Mouse (Mus musculus) heart, embryonic 11.5 days (tissue): ENCODE results near the gene Traf4. TPM values are rescaled to one million over a fixed set of nuclear protein-coding genes. Genes with fewer than 3 reads are reported as not detected.

Source experiments
- ATAC-seq: fragments of 200-750 bp; cut with Nextera tagmentation; replicated peaks from 2 replicates; pipeline ENCODE4 v1.8.0; 2017; ENCODE audit warnings: moderate library complexity; ENCODE audit not compliant: insufficient number of reproducible peaks, low FRiP score, low TSS enrichment
- H3K27ac ChIP-seq: fragments of 300-500 bp; sonication (generic); 2 replicates; pipeline ENCODE4 v1.5.1; 2014; ENCODE audit warnings: mild to moderate bottlenecking, low read depth, low read length
- H3K27me3 ChIP-seq: fragments of 300-500 bp; sonication (generic); 2 replicates; pipeline ENCODE4 v1.6.1; 2014; ENCODE audit warnings: mild to moderate bottlenecking, low read length, mixed read lengths; ENCODE audit not compliant: control insufficient read depth, insufficient read depth
- H3K36me3 ChIP-seq: fragments of 300-500 bp; sonication (generic); 2 replicates; pipeline ENCODE4 v1.6.1; 2014; ENCODE audit warnings: mild to moderate bottlenecking, low read length, moderate library complexity, mixed read lengths; ENCODE audit not compliant: control insufficient read depth, insufficient read depth
- H3K4me1 ChIP-seq: fragments of 300-500 bp; sonication (generic); 2 replicates; pipeline ENCODE4 v1.6.1; 2014; ENCODE audit warnings: low read length; ENCODE audit not compliant: control insufficient read depth, insufficient read depth
- H3K4me2 ChIP-seq: fragments of 300-500 bp; sonication (generic); 2 replicates; pipeline ENCODE4 v1.6.1; 2014; ENCODE audit warnings: mild to moderate bottlenecking, moderate library complexity
- H3K4me3 ChIP-seq: fragments of 300-500 bp; sonication (generic); 2 replicates; pipeline ENCODE4 v1.5.1; 2014; ENCODE audit warnings: low read depth, low read length
- H3K9ac ChIP-seq: fragments of 300-500 bp; sonication (generic); 2 replicates; pipeline ENCODE4 v1.6.1; 2014; ENCODE audit warnings: mild to moderate bottlenecking, low read depth, low read length, moderate library complexity
- H3K9me3 ChIP-seq: fragments of 300-500 bp; sonication (generic); replicated peaks from 2 replicates; pipeline ENCODE4 v1.6.1; 2016; ENCODE audit warnings: low read length; ENCODE audit not compliant: control insufficient read depth
- WGBS: fragments of 180-500 bp; shearing (Covaris S2); extraction: QIAGEN DNeasy Blood & Tissue Kit; methylation state at CpG from one replicate; pipeline ENCODE4 v1.1.7; 2014; ENCODE audit not compliant: insufficient replicate concordance; 5-methylcytosine and 5-hydroxymethylcytosine counted together
- polyA plus RNA-seq: library from polyadenylated mRNA; unstranded; fragments of >200 nt; fragmentation: Nextera tagmentation; extraction: Ambion mirVana; gene quantifications from 2 replicates; pipeline ENCODE4 v1.2.1, GENCODE M21; 2014

Traf4 gene
- polyA plus RNA-seq, 1 experiment from 2014 or later: 34.2 TPM

- Histone ChIP-seq H3K4me3 (no peak overlapping the region), H3K9me3 (no peaks in the 10 kb centered on the region), H3K27ac (no peak overlapping the region), H3K4me1 (peaks cover 14% of the 10 kb centered on the region), H3K27me3 (no peaks in the 10 kb centered on the region), H3K36me3 (no peaks in the 10 kb centered on the region), H3K9ac (no peak overlapping the region), H3K4me2 (no peak overlapping the region)
- no peak for ATAC-seq
- WGBS: 71% methylated on average over 8 of the region's 8 CpGs
Measured at GRCm38 (mm10) chr11:78129458-78129857, 35.9 kb downstream of the Traf4 start.

GRCm38 (mm10) chr11:78126739-78127138 is 38.6 kb downstream of the Traf4 start:
- ATAC-seq: no peak
- H3K4me2 ChIP-seq: no peak overlapping the region
- H3K27ac ChIP-seq: no peak overlapping the region
- H3K9me3 ChIP-seq: no peaks in the 10 kb centered on the region
- H3K4me1 ChIP-seq: peaks cover 9% of the 10 kb centered on the region; the same call in 1 of the 2 replicates
- no peak overlapping the region for H3K9ac ChIP-seq
- H3K27me3 ChIP-seq: no peaks in the 10 kb centered on the region
- no peaks in the 10 kb centered on the region for H3K36me3 ChIP-seq
- no peak overlapping the region for H3K4me3 ChIP-seq
- WGBS: 86% methylated on average over 4 of the region's 4 CpGs

GRCm38 (mm10) chr11:78125691-78126090 is 39.7 kb downstream of the Traf4 start:
- no peak for ATAC-seq
- Histone ChIP-seq H3K27me3 (no peaks in the 10 kb centered on the region), H3K27ac (no peak overlapping the region), H3K4me1 (peaks cover 12% of the 10 kb centered on the region; the same call in 1 of the 2 replicates), H3K4me3 (no peak overlapping the region), H3K9me3 (no peaks in the 10 kb centered on the region), H3K36me3 (no peaks in the 10 kb centered on the region), H3K4me2 (no peak overlapping the region), H3K9ac (no peak overlapping the region)
- 77% methylated on average over 6 of the region's 6 CpGs for WGBS

- Histone ChIP-seq H3K27ac (no peak overlapping the region), H3K9me3 (no peaks in the 10 kb centered on the region), H3K27me3 (no peaks in the 10 kb centered on the region), H3K4me1 (peaks cover 24% of the 10 kb centered on the region), H3K4me3 (no peak overlapping the region), H3K9ac (no peak overlapping the region), H3K4me2 (no peak overlapping the region), H3K36me3 (no peaks in the 10 kb centered on the region; the same call in 1 of the 2 replicates)
- no peak for ATAC-seq
Measured at GRCm38 (mm10) chr11:78123782-78124181, 41.6 kb downstream of the Traf4 start.

GRCm38 (mm10) chr11:78122815-78123214 is 42.6 kb downstream of the Traf4 start:
- Histone ChIP-seq H3K9ac (no peak overlapping the region), H3K4me3 (no peak overlapping the region), H3K9me3 (no peaks in the 10 kb centered on the region), H3K4me1 (peaks cover 30% of the 10 kb centered on the region), H3K4me2 (no peak overlapping the region), H3K36me3 (no peaks in the 10 kb centered on the region; the same call in 1 of the 2 replicates), H3K27me3 (no peaks in the 10 kb centered on the region), H3K27ac (no peak overlapping the region)
- 73% methylated on average over 4 of the region's 4 CpGs for WGBS
- no peak for ATAC-seq

- H3K4me2 ChIP-seq: no peak overlapping the region
- no peak overlapping the region for H3K27ac ChIP-seq
- no peak for ATAC-seq
- H3K4me1 ChIP-seq: peaks cover 34% of the 10 kb centered on the region
- no peaks in the 10 kb centered on the region; the same call in 1 of the 2 replicates for H3K36me3 ChIP-seq
- H3K9ac ChIP-seq: no peak overlapping the region
- H3K9me3 ChIP-seq: no peaks in the 10 kb centered on the region
- H3K4me3 ChIP-seq: no peak overlapping the region
- no peaks in the 10 kb centered on the region for H3K27me3 ChIP-seq
- WGBS: 63% methylated on average over 5 of the region's 5 CpGs
Measured at GRCm38 (mm10) chr11:78121176-78121575, 44.2 kb downstream of the Traf4 start.

- no peak for ATAC-seq
- H3K4me3 ChIP-seq: no peak overlapping the region
- no peak overlapping the region for H3K4me2 ChIP-seq
- H3K27ac ChIP-seq: no peak overlapping the region
- WGBS: 63% methylated on average over 8 of the region's 8 CpGs
- H3K27me3 ChIP-seq: no peaks in the 10 kb centered on the region
- no peaks in the 10 kb centered on the region for H3K9me3 ChIP-seq
- no peak overlapping the region for H3K9ac ChIP-seq
- peaks cover 40% of the 10 kb centered on the region for H3K4me1 ChIP-seq
- no peaks in the 10 kb centered on the region; the same call in 1 of the 2 replicates for H3K36me3 ChIP-seq
Measured at GRCm38 (mm10) chr11:78119898-78120297, 45.5 kb downstream of the Traf4 start.

- no peak for ATAC-seq
- H3K4me1 ChIP-seq: peaks cover 49% of the 10 kb centered on the region
- H3K4me3 ChIP-seq: no peak overlapping the region
- H3K4me2 ChIP-seq: no peak overlapping the region
- H3K9ac ChIP-seq: no peak overlapping the region
- H3K27me3 ChIP-seq: no peaks in the 10 kb centered on the region
- H3K27ac ChIP-seq: no peak overlapping the region
- H3K36me3 ChIP-seq: no peaks in the 10 kb centered on the region; the same call in 1 of the 2 replicates
- H3K9me3 ChIP-seq: no peaks in the 10 kb centered on the region
Measured at GRCm38 (mm10) chr11:78118467-78118866, 46.9 kb downstream of the Traf4 start.

- no peak for ATAC-seq
- Histone ChIP-seq H3K27me3 (no peaks in the 10 kb centered on the region), H3K9me3 (no peaks in the 10 kb centered on the region), H3K9ac (peak overlapping the region; percentile 79), H3K4me3 (peak overlapping the region; percentile 72), H3K4me1 (peaks cover 49% of the 10 kb centered on the region), H3K4me2 (peak overlapping the region; percentile 69), H3K27ac (peak overlapping the region; percentile 84), H3K36me3 (no peaks in the 10 kb centered on the region; the same call in 1 of the 2 replicates)
- WGBS: 11% methylated on average over 5 of the region's 5 CpGs
Measured at GRCm38 (mm10) chr11:78116146-78116410, 49.3 kb downstream of the Traf4 start.
